Mouse (Mus musculus) ES-E14 (cell line): Measurements from ENCODE around the gene Srcap.

Experiments
- MAFK ChIP-seq: IDR thresholded peaks from 2 replicates; pipeline ENCODE4 v1.6.1; 2014; ENCODE audit warnings: mild to moderate bottlenecking, low read depth, low read length, inconsistent platforms; ENCODE audit not compliant: insufficient read depth
- ZNF384 ChIP-seq: IDR thresholded peaks from 2 replicates; pipeline ENCODE4 v1.6.1; 2012; ENCODE audit warnings: low read depth, low read length, inconsistent platforms

DNA sequence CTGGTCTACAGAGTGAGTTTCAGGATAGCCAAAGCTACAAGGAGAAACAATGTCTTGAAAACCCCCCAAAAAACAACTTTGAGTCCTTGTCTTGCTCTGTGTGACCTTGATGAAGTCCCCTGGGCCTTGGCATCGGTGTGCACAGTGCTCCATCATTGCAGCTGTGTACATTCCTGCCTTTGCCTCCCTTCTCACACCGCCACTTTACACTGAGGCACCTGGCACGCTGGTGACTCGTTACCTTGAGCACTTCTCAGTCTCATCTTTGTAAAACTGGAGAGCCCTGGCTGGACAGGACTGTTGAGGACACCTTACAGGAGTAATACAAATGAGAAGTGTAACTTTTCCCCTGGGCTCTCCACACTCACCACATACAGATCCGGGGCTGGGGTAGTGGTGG, 75.4 kb downstream of the Srcap start:
- TF ChIP-seq ZNF384 (no peak), MAFK (no peak)
